Mouse (Mus musculus) bone marrow, adult 2 months (tissue): ENCODE data around the gene Tsr1.

ENCODE experiments used
- CTCF ChIP-seq: fragments of 200-500 bp; IDR thresholded peaks from 2 replicates; pipeline ENCODE4 v1.5.1; 2011; ENCODE audit warnings: low read length, control low read depth; ENCODE audit not compliant: control insufficient read depth, insufficient read depth
- POLR2A ChIP-seq: fragments of 200-500 bp; IDR thresholded peaks from 2 replicates; pipeline ENCODE4 v1.6.1; 2011; ENCODE audit warnings: low read depth, mild to moderate bottlenecking, control low read depth, low read length, borderline replicate concordance; ENCODE audit not compliant: control insufficient read depth

DNA sequence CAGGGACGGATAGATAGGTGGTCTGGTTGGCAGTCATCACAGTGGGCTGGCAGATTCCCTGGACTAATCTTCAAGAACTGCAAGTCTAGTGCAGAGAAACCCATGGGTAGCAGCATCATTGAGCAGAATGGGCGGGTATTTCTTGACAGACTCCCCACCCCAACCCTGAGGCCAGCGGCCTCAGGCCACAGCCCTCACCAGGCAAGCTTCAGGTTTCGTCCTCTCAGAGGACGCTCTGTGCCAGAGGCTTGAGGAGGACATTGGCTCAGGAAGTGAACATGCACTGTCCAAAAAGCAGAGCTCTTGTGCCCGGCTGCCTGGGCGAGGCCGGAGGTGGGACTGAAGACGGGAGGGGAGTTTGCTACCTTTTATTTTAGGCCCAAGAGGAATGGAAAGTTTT, 33.5 kb upstream of the Tsr1 start:
- TF ChIP-seq CTCF (no peak), POLR2A (no peak)
